Mouse (Mus musculus) ES-Bruce4 (cell line): ENCODE measurements at regions not wholly inside any gene's neighbourhood (a gene's known extent, or its start where the extent isn't known, plus 50 kb on each side); places are given as distances from the start of the nearest gene placed in this dataset.

Experiments used
- CTCF ChIP-seq: IDR thresholded peaks from one replicate; pipeline ENCODE4 v1.8.1; 2011; ENCODE audit warnings: low read depth, low read length
- EP300 ChIP-seq: IDR thresholded peaks from 2 replicates; pipeline ENCODE4 v1.6.1; 2011; ENCODE audit warnings: low read depth, low read length; ENCODE audit not compliant: insufficient read depth
- POLR2A ChIP-seq: IDR thresholded peaks from one replicate; pipeline ENCODE4 v1.8.1; 2011; ENCODE audit warnings: low read length; ENCODE audit not compliant: insufficient read depth

DNA sequence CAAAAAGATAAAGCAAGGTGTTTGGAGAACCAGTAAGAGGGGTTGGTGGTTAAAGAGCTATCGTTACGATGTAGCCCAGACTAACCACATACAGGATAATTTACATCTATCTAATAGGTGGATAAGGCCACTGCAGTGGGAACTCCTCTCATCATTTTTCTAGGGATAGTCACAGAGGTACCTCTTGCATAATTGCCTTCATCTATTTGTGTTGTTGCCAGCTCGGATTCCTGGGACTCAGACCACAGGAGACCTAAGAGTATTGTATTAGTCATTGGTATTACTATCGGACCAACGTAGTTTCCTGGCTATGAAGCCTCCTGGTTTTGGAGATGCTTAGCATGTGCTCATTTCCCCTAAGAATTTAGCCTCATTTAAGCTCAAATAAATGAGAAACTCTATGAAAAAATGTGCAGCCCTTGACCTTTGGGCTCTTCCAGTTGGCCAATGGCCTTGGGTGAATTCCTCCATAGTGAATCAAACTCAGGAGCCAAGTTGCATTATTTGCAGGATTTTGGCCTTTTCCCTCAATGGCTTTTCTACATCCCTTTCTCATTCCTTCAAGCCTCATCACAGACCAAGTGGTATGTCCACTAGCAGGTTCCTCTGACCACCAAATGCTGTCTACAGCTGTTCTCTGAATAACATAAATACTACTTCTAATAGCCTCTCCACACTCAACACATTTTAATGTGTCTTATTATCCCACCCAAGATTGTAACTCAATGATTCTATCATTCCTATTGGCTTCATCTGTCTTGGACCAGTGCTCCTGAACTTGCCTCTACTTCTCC is 108.6 kb downstream of the Gm12728 start:
- no peak for TF ChIP-seq POLR2A
- no peak for TF ChIP-seq CTCF
- TF ChIP-seq EP300 = no peak
